Mouse (Mus musculus): ENCODE measurements around the gene Pou2f2.

DNA sequence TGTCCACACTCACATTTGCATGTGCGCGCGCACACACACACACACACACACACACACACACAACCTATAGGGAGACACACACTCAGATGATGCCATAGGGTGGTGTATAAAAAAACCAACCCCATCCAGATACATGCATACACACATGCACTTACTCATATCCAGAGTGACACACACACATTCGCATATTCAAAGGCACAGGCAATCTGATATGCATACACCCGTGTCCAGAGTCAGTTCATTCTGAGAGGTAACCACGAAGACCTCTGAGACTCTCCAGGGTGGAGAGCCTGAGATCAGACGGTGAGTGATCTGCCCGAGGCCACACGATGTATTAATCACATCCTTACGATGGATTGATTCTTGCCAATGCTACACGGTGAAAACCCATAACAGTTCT is 49.0 kb downstream of the Pou2f2 start:
- TF ChIP-seq POLR2A (IDR thresholded peaks at IDR 0.05; ENCODE audit: low read depth, low read length) (peak; percentile 81), CTCF (conservative IDR thresholded peaks at IDR 0.05 in 1 of 2, IDR thresholded peaks at IDR 0.05 in 1 of 2; ENCODE audit: low read depth in 2 of 2, low read length in 2 of 2) (no peak), USF1 (IDR thresholded peaks at IDR 0.05; ENCODE audit: low read depth, low read length) (no peak), USF2 (conservative IDR thresholded peaks at IDR 0.05; ENCODE audit: low read depth, low read length) (no peak)
